Comparison of ENCODE assay signal across 9 mouse cellular contexts in the genomic region with DNA sequence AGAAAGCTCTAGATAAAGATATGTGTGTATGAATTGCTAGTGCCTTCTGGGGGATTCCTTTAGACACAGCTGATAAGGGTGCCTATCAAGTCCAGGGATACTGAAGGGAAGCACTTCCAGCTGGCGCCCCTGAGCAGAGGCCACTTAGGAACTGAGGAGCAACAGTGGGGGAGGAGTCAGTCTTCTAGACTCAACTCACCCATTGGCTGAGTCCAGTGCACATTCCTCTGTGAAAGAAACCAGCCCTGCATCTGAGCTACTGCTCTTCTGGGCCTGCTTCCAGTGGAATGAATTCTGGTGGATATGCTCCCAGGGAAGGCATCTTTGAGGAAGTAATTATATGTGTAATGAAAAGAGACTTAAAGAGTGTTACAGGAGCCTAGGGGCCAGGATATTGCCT.
DNase-seq lines count a peak whose midpoint lies in the region; ATAC-seq and TF ChIP-seq lines count a peak whose summit lies in the region.
"Had no signal": no experiment of that assay in that cellular context is flagged by ENCODE, and none has a peak within 500 bp of the region (broad histone marks: within the 10 kb centered on the region; RNA-seq: fewer than 3 reads in every experiment).

No protein-coding gene starts in this region.

- H3K36me3 ChIP-seq in forebrain, embryonic 11.5 days (ENCODE audit: control insufficient read depth, insufficient read depth, low read length): no peaks in the 10 kb centered on the region
- no peaks in the 10 kb centered on the region for H3K36me3 ChIP-seq in forebrain, embryonic 12.5 days (replicated peaks)
- H3K36me3 ChIP-seq in liver, postnatal 0 days (replicated peaks; ENCODE audit: insufficient read depth, low read length): no peaks in the 10 kb centered on the region
- H3K36me3 ChIP-seq in forebrain, embryonic 15.5 days: no peaks in the 10 kb centered on the region
- H3K36me3 ChIP-seq in neural tube, embryonic 15.5 days: no peaks in the 10 kb centered on the region

- ATAC-seq in forebrain, embryonic 11.5 days (replicated peaks; ENCODE audit: low FRiP score): 0 out of 2 replicates have a peak, but pooled peaks have one; percentile 56
- no peak for ATAC-seq in forebrain, embryonic 12.5 days (ENCODE audit: low FRiP score)
- no peak for ATAC-seq in liver, postnatal 0 days
- ATAC-seq in forebrain, embryonic 15.5 days (replicated peaks): peak; percentile 68
- peak; percentile 66; the same call in 1 of the 2 replicates for ATAC-seq in neural tube, embryonic 15.5 days (ENCODE audit: low FRiP score)

- TF ChIP-seq CTCF in liver, postnatal 0 days (IDR thresholded peaks at IDR 0.05; ENCODE audit: low read depth): no peak

- no peak for DNase-seq in forebrain, embryonic 11.5 days (ENCODE audit: low spot score)
- DNase-seq in liver: peak; percentile 7
- DNase-seq in liver, postnatal 0 days: no peak
- DNase-seq in cerebellum, postnatal 25 days: no peak
- no peak for DNase-seq in adrenal gland, postnatal 36 days

- 0 out of 2 replicates have a peak, but pooled peaks cover 2% of the 10 kb centered on the region for H3K4me1 ChIP-seq in forebrain, embryonic 11.5 days (replicated peaks; ENCODE audit: control insufficient read depth, insufficient read depth, low read length)
- 0 out of 2 replicates have a peak, but pooled peaks cover 3% of the 10 kb centered on the region for H3K4me1 ChIP-seq in forebrain, embryonic 12.5 days
- no peaks in the 10 kb centered on the region for H3K4me1 ChIP-seq in liver, postnatal 0 days (ENCODE audit: insufficient read depth)
- H3K4me1 ChIP-seq in forebrain, embryonic 15.5 days: no peaks in the 10 kb centered on the region
- 0 out of 2 replicates have a peak, but pooled peaks cover 3% of the 10 kb centered on the region for H3K4me1 ChIP-seq in neural tube, embryonic 15.5 days

- no peak for TF ChIP-seq EP300 in liver, postnatal 0 days (IDR thresholded peaks at IDR 0.05; ENCODE audit: low read depth)

- H3K4me3 ChIP-seq in forebrain, embryonic 11.5 days (ENCODE audit: low read depth, low read length): no peak overlapping the region
- no peak overlapping the region for H3K4me3 ChIP-seq in forebrain, embryonic 12.5 days (replicated peaks)
- H3K4me3 ChIP-seq in liver, postnatal 0 days (ENCODE audit: low read depth, low read length): no peak overlapping the region
- no peak overlapping the region for H3K4me3 ChIP-seq in forebrain, embryonic 15.5 days
- H3K4me3 ChIP-seq in neural tube, embryonic 15.5 days (replicated peaks): no peak overlapping the region
- H3K4me3 ChIP-seq: megakaryocyte, embryonic 14.5 days had no signal

- H3K9me3 ChIP-seq in forebrain, embryonic 11.5 days (ENCODE audit: control insufficient read depth, low read length): no peaks in the 10 kb centered on the region
- no peaks in the 10 kb centered on the region for H3K9me3 ChIP-seq in forebrain, embryonic 12.5 days
- no peaks in the 10 kb centered on the region for H3K9me3 ChIP-seq in liver, postnatal 0 days (ENCODE audit: low read length)
- no peaks in the 10 kb centered on the region for H3K9me3 ChIP-seq in forebrain, embryonic 15.5 days
- H3K9me3 ChIP-seq in neural tube, embryonic 15.5 days (replicated peaks): no peaks in the 10 kb centered on the region
- H3K9me3 ChIP-seq: megakaryocyte, embryonic 14.5 days had no signal

- H3K27ac ChIP-seq in forebrain, embryonic 11.5 days (ENCODE audit: low read depth, low read length): no peak overlapping the region
- no peak overlapping the region for H3K27ac ChIP-seq in forebrain, embryonic 12.5 days
- no peak overlapping the region for H3K27ac ChIP-seq in liver, postnatal 0 days (ENCODE audit: low read depth)
- no peak overlapping the region for H3K27ac ChIP-seq in forebrain, embryonic 15.5 days (replicated peaks)
- no peak overlapping the region for H3K27ac ChIP-seq in neural tube, embryonic 15.5 days (replicated peaks)

- H3K9ac ChIP-seq in forebrain, embryonic 11.5 days (ENCODE audit: low read length): no peak overlapping the region
- no peak overlapping the region for H3K9ac ChIP-seq in forebrain, embryonic 12.5 days
- no peak overlapping the region for H3K9ac ChIP-seq in liver, postnatal 0 days (replicated peaks)
- H3K9ac ChIP-seq in forebrain, embryonic 15.5 days (replicated peaks): no peak overlapping the region
- H3K9ac ChIP-seq in neural tube, embryonic 15.5 days (replicated peaks): no peak overlapping the region

- H3K27me3 ChIP-seq in forebrain, embryonic 11.5 days (ENCODE audit: control insufficient read depth, insufficient read depth, low read length): no peaks in the 10 kb centered on the region
- no peaks in the 10 kb centered on the region for H3K27me3 ChIP-seq in forebrain, embryonic 12.5 days
- H3K27me3 ChIP-seq in liver, postnatal 0 days (ENCODE audit: insufficient read depth, low read length): no peaks in the 10 kb centered on the region
- no peaks in the 10 kb centered on the region for H3K27me3 ChIP-seq in forebrain, embryonic 15.5 days
- no peaks in the 10 kb centered on the region for H3K27me3 ChIP-seq in neural tube, embryonic 15.5 days (replicated peaks)
- H3K27me3 ChIP-seq: megakaryocyte, embryonic 14.5 days had no signal

- WGBS in forebrain, embryonic 11.5 days: 38% methylated on average over 1 of the region's 1 CpGs
- WGBS in forebrain, embryonic 12.5 days: 21% methylated on average over 1 of the region's 1 CpGs
- 80% methylated on average over 1 of the region's 1 CpGs for WGBS in liver, postnatal 0 days (ENCODE audit: insufficient replicate concordance)
- WGBS in forebrain, embryonic 15.5 days: 29% methylated on average over 1 of the region's 1 CpGs
- 28% methylated on average over 1 of the region's 1 CpGs for WGBS in neural tube, embryonic 15.5 days

- H3K4me2 ChIP-seq in forebrain, embryonic 11.5 days (ENCODE audit: low read depth, low read length, severe bottlenecking): no peak overlapping the region
- no peak overlapping the region for H3K4me2 ChIP-seq in forebrain, embryonic 12.5 days
- H3K4me2 ChIP-seq in liver, postnatal 0 days (ENCODE audit: low read depth, low read length): no peak overlapping the region
- H3K4me2 ChIP-seq in forebrain, embryonic 15.5 days (replicated peaks): no peak overlapping the region
- H3K4me2 ChIP-seq in neural tube, embryonic 15.5 days: no peak overlapping the region

Comparison
In these comparisons a context has a peak if more than half of its experiments do, and no peak if none do; other contexts are left out.
1. ATAC-seq: peak in forebrain, embryonic 11.5 days (single experiment), forebrain, embryonic 15.5 days (single experiment) and neural tube, embryonic 15.5 days (single experiment); none in forebrain, embryonic 12.5 days (single experiment) and liver, postnatal 0 days (single experiment).